8 mouse cellular contexts compared by ENCODE assay signal in genomic region chr8:126825877-126826276, GRCm38 (mm10).
DNase-seq lines count a peak whose midpoint lies in the region; ATAC-seq and TF ChIP-seq lines count a peak whose summit lies in the region.

No protein-coding gene starts in this region.

- H3K9me3 ChIP-seq in forebrain, embryonic 16.5 days (ENCODE audit: control insufficient read depth, low read length) = no peaks in the 10 kb centered on the region

- peak; percentile 77 for ATAC-seq in forebrain, embryonic 16.5 days
- no peak for ATAC-seq in erythroblast, adult 5-6 weeks (replicated peaks; ENCODE audit: low FRiP score, poor library complexity, severe bottlenecking)

- no peak for TF ChIP-seq POLR2A in kidney, adult 2 months (IDR thresholded peaks at IDR 0.05; ENCODE audit: low read depth, low read length)

- H3K27me3 ChIP-seq in forebrain, embryonic 16.5 days (replicated peaks; ENCODE audit: control insufficient read depth, insufficient read depth, low read length) = no peaks in the 10 kb centered on the region
- no peaks in the 10 kb centered on the region for H3K27me3 ChIP-seq in kidney, adult 2 months (replicated peaks; ENCODE audit: control insufficient read depth, insufficient read depth, low read length)

- no peak for TF ChIP-seq CTCF in kidney, adult 2 months (conservative IDR thresholded peaks at IDR 0.05; ENCODE audit: insufficient read depth, insufficient read length, low read depth, low read length)

- peak; percentile 34 for DNase-seq in CD4-positive helper T cell, adult 2 months (ENCODE audit: low read depth, low spot score)
- peak; percentile 75 for DNase-seq in R1 (ENCODE audit: low read depth, low spot score)
- peak; percentile 88 for DNase-seq in kidney, adult 2 months
- peak; percentile 50 to 55 for DNase-seq in lung, postnatal 4 days
- peak; percentile 73 to 75 for DNase-seq in thymus, postnatal 10 days (ENCODE audit: low spot score in 2 of 2)
- DNase-seq in spleen, postnatal 36 days (ENCODE audit: low spot score in 2 of 2) = no peak

- peak overlapping the region; percentile 95 for H3K27ac ChIP-seq in forebrain, embryonic 16.5 days (ENCODE audit: low read length)
- peak overlapping the region; percentile 95 for H3K27ac ChIP-seq in kidney, adult 2 months (ENCODE audit: insufficient read depth, low read depth, low read length)

- 11% methylated on average over 3 of the region's 3 CpGs for WGBS in forebrain, embryonic 16.5 days
- WGBS in kidney, adult 2 months = 20% methylated on average over 3 of the region's 3 CpGs

- H3K4me1 ChIP-seq in forebrain, embryonic 16.5 days (replicated peaks; ENCODE audit: control insufficient read depth, insufficient read depth, low read length) = peaks cover 27% of the 10 kb centered on the region
- H3K4me1 ChIP-seq in kidney, adult 2 months (ENCODE audit: control insufficient read depth, insufficient read depth, low read length) = peaks cover 58% of the 10 kb centered on the region

- H3K9ac ChIP-seq in forebrain, embryonic 16.5 days (replicated peaks; ENCODE audit: low read depth, low read length) = peak overlapping the region; percentile 51

- peak overlapping the region; percentile 36 for H3K4me2 ChIP-seq in forebrain, embryonic 16.5 days (ENCODE audit: low read length)

- no peak overlapping the region for H3K4me3 ChIP-seq in forebrain, embryonic 16.5 days (replicated peaks; ENCODE audit: low read length)
- no peak overlapping the region for H3K4me3 ChIP-seq in kidney, adult 2 months (ENCODE audit: insufficient read depth, low read depth, low read length)

- no peaks in the 10 kb centered on the region for H3K36me3 ChIP-seq in forebrain, embryonic 16.5 days (ENCODE audit: control insufficient read depth, insufficient read depth)
- no peaks in the 10 kb centered on the region for H3K36me3 ChIP-seq in kidney, adult 2 months (ENCODE audit: control insufficient read depth, insufficient read depth, low read length)

Comparison
In these comparisons a context has a peak if more than half of its experiments do, and no peak if none do; other contexts are left out.
1. DNase-seq: peak in CD4-positive helper T cell, adult 2 months (single experiment), R1 (single experiment), kidney, adult 2 months (single experiment), lung, postnatal 4 days (2 of 2) and thymus, postnatal 10 days (2 of 2); none in spleen, postnatal 36 days (0 of 2).